Mouse (Mus musculus) midbrain, postnatal 0 days (tissue): ENCODE measurements around the gene Rab12. TPM values are rescaled to one million over a fixed set of nuclear protein-coding genes. Genes with fewer than 3 reads are reported as not detected.
A peak's percentile ranks its signal among the peaks of the same experiment; 100 is the strongest.
"Not testable (repeated sequence)": the region's sequence is repeated elsewhere in the genome, so short reads cannot be mapped to it uniquely, and the experiment has no call there.

Source experiments
- ATAC-seq: fragments of 200-750 bp; cut with Nextera tagmentation; 2 replicates; pipeline ENCODE4 v1.8.0; 2017; ENCODE audit warnings: moderate number of reproducible peaks, mild to moderate bottlenecking, moderate TSS enrichment, moderate library complexity; ENCODE audit not compliant: low FRiP score
- DNase-seq: peaks from one replicate; pipeline ENCODE4 v3.0.0-alpha.2; 2015; ENCODE audit warnings: low spot score
- H3K27ac ChIP-seq: fragments of 300-500 bp; sonication (generic); 2 replicates; pipeline ENCODE4 v1.5.1; 2014; ENCODE audit warnings: low read depth, mild to moderate bottlenecking, low read length, mixed read lengths
- H3K27me3 ChIP-seq: fragments of 300-500 bp; sonication (generic); 2 replicates; pipeline ENCODE4 v1.6.1; 2014; ENCODE audit warnings: low read length, control low read depth, mixed read lengths; ENCODE audit not compliant: insufficient read depth
- H3K36me3 ChIP-seq: fragments of 300-500 bp; sonication (generic); 2 replicates; pipeline ENCODE4 v1.6.1; 2014; ENCODE audit warnings: low read length, control low read depth, mixed read lengths; ENCODE audit not compliant: insufficient read depth
- H3K4me1 ChIP-seq: fragments of 300-500 bp; sonication (generic); 2 replicates; pipeline ENCODE4 v1.6.1; 2014; ENCODE audit warnings: mild to moderate bottlenecking, control low read depth, antibody characterized with exemption, low read length, mixed read lengths; ENCODE audit not compliant: insufficient read depth
- H3K4me2 ChIP-seq: fragments of 300-500 bp; sonication (generic); 2 replicates; pipeline ENCODE4 v1.6.1; 2014; ENCODE audit warnings: low read depth, mild to moderate bottlenecking, low read length, mixed read lengths; ENCODE audit not compliant: poor library complexity, severe bottlenecking
- H3K4me3 ChIP-seq: fragments of 300-500 bp; sonication (generic); 2 replicates; pipeline ENCODE4 v1.5.1; 2014; ENCODE audit warnings: low read depth, mild to moderate bottlenecking, low read length, moderate library complexity
- H3K9ac ChIP-seq: fragments of 300-500 bp; sonication (generic); replicated peaks from 2 replicates; pipeline ENCODE4 v1.6.1; 2014; ENCODE audit warnings: mild to moderate bottlenecking, low read length, moderate library complexity, mixed read lengths; ENCODE audit not compliant: poor library complexity, severe bottlenecking
- H3K9me3 ChIP-seq: fragments of 300-500 bp; sonication (generic); 2 replicates; pipeline ENCODE4 v1.6.1; 2016; ENCODE audit warnings: low read length, control low read depth
- CTCF ChIP-seq: IDR thresholded peaks from 2 replicates; pipeline ENCODE4 v1.5.1; 2016; ENCODE audit warnings: antibody characterized with exemption, mild to moderate bottlenecking
- WGBS: fragments of 180-500 bp; shearing (Covaris S2); extraction: QIAGEN DNeasy Blood & Tissue Kit; methylation state at CpG from one replicate; pipeline ENCODE4 v1.1.7; 2014; 5-methylcytosine and 5-hydroxymethylcytosine counted together
- polyA plus RNA-seq: library from polyadenylated mRNA; unstranded; fragments of >200 nt; fragmentation: Nextera tagmentation; extraction: Ambion mirVana; gene quantifications from 2 replicates; pipeline ENCODE4 v1.2.1, GENCODE M21; 2015
- total RNA-seq: library from RNA; depleted of rRNA; stranded (reverse); fragments of >200 nt; gene quantifications from 2 replicates; pipeline ENCODE4 v1.2.3, GENCODE M21; 2014

Gene Rab12
- total and polyA plus RNA-seq, 2 experiments from 2014 or later: 95.3 to 102 TPM

DNA sequence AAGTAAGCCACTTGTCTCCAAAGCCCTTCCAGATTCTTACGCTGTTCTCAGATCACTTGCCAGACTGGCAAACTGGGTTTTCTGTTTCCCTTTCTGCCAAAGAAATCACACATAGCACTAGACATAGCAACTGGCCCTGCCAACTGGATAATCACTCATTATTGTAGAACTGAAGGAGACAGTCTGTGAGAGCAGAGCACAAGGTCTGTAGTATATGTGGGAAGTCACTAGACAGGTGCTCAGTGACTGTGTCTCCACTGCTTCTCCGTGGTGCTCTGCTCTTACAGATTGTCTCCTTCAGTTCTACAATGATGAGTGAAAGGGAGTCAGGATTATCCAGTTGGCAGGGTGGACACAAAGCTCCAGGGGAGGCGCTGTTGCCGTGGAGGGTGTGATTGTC, 33.2 kb upstream of the Rab12 start:
- 79% methylated on average over 4 of the region's 4 CpGs for WGBS
- H3K9me3 ChIP-seq: no peaks in the 10 kb centered on the region
- DNase-seq (no peak), ATAC-seq (no peak)
- TF ChIP-seq CTCF: no peak
- H3K27me3 ChIP-seq: no peaks in the 10 kb centered on the region
- H3K9ac ChIP-seq: no peak overlapping the region
- H3K4me3 ChIP-seq: no peak overlapping the region
- no peaks in the 10 kb centered on the region for H3K36me3 ChIP-seq
- no peak overlapping the region for H3K27ac ChIP-seq
- H3K4me2 ChIP-seq: no peak overlapping the region
- H3K4me1 ChIP-seq: no peaks in the 10 kb centered on the region

DNA sequence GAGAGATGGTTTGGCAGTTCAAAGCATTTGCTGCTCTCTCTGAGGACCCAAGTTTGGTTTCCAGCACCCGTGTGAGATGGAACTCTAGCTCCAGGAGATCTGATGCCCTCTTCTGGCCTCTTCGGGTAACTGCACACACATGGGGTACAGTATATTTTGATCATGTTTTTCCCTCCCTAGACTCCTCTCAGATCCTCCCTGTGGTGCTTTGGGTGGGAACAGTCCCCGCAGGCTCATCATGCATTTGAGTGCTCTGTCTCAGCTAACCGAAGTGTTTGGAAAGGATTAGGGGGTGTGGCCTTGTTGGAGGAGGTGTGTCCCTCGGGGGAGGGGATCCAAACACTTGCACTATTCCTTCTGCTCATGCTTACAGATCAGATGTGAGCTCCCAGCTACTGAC, 31.0 kb upstream of the Rab12 start:
- ATAC-seq: no peak
- Histone ChIP-seq H3K9me3 (no peaks in the 10 kb centered on the region), H3K27me3 (no peaks in the 10 kb centered on the region)

DNA sequence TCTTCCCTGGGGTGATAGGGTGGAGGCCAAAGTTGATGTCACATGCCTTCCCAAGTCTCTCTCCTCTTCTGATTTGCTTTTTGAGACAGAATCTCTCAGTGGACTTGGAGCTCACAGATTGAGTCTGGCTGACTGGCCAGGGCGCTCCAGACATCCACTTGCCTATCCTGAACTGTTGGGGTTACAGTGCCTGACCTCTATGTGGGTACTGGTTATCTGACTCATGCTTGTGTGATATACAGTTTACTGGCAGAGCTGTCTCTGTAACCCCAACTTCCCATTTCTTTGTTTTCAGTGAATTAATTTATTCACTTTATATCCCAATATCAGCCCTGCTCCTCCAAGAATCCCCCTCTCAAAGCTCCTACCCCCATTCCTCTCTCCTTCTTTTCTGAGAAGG, 12.8 kb upstream of the Rab12 start:
- Histone ChIP-seq H3K27me3 (no peaks in the 10 kb centered on the region), H3K4me1 (no peaks in the 10 kb centered on the region), H3K4me3 (no peak overlapping the region), H3K27ac (no peak overlapping the region), H3K4me2 (no peak overlapping the region), H3K9me3 (peaks cover 3% of the 10 kb centered on the region; the same call in 1 of the 2 replicates), H3K36me3 (no peaks in the 10 kb centered on the region), H3K9ac (no peak overlapping the region)
- no peak for ATAC-seq
- 95% methylated on average over 1 of the region's 1 CpGs for WGBS
- no peak for TF ChIP-seq CTCF
- no peak for DNase-seq

More for the DNA sequence above, 31.0 kb upstream of the Rab12 start:
- Histone ChIP-seq H3K36me3 (no peaks in the 10 kb centered on the region), H3K4me2 (no peak overlapping the region), H3K4me1 (no peaks in the 10 kb centered on the region), H3K27ac (no peak overlapping the region), H3K9ac (no peak overlapping the region), H3K4me3 (no peak overlapping the region)
- WGBS: 90% methylated on average over 5 of the region's 5 CpGs
- no peak for TF ChIP-seq CTCF
- no peak for DNase-seq

DNA sequence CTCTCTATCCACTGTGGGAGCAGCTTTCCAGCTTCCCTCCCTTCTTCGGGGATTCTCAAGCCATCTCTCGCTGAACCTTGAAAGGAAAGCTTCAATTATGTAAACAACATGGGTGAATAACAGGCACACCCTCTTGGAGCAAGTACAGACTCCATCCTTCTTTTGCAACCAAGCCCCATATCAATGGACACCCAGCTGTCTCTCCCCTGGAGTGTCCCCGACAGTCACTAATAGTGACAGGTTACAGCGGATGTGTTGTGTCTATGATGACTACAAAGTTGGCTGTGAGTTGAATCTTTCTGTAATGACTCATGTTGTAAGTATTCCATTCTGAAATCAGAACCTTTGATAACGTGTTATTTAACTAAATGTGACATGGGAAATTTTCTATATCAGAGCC, 3.9 kb upstream of the Rab12 start:
- no peak overlapping the region for H3K4me3 ChIP-seq
- H3K27ac ChIP-seq: no peak overlapping the region
- no peaks in the 10 kb centered on the region for H3K27me3 ChIP-seq
- DNase-seq (no peak), ATAC-seq (no peak)
- H3K36me3 ChIP-seq: no peaks in the 10 kb centered on the region
- H3K9me3 ChIP-seq: no peaks in the 10 kb centered on the region
- H3K9ac ChIP-seq: no peak overlapping the region
- no peak overlapping the region for H3K4me2 ChIP-seq
- 79% methylated on average over 5 of the region's 5 CpGs for WGBS
- no peak for TF ChIP-seq CTCF
- H3K4me1 ChIP-seq: no peaks in the 10 kb centered on the region

DNA sequence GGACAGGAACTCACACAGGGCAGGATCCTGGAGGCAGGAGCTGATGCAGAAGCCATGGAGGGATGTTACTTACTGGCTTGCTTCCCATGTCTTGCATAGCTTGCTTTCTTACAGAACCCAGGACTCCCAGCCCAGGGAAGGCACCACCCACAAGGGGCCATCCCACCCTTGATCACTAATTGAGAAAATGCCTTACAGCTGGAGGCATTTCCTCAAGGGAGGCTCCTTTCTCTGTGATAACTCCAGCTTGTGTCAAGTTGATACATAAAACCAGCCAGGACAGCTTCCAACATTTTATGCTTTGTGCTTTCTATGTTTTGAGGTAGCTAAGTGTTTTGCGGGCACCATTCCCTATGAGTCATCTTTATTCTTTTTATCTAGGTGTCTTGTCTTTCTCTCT, 3.1 kb upstream of the Rab12 start:
- not testable (repeated sequence) for H3K9me3 ChIP-seq, DNase-seq, H3K36me3 ChIP-seq, H3K27me3 ChIP-seq, H3K4me2 ChIP-seq, H3K4me3 ChIP-seq, H3K4me1 ChIP-seq, H3K9ac ChIP-seq, ATAC-seq, H3K27ac ChIP-seq
- 96% methylated on average over 1 of the region's 1 CpGs for WGBS

DNA sequence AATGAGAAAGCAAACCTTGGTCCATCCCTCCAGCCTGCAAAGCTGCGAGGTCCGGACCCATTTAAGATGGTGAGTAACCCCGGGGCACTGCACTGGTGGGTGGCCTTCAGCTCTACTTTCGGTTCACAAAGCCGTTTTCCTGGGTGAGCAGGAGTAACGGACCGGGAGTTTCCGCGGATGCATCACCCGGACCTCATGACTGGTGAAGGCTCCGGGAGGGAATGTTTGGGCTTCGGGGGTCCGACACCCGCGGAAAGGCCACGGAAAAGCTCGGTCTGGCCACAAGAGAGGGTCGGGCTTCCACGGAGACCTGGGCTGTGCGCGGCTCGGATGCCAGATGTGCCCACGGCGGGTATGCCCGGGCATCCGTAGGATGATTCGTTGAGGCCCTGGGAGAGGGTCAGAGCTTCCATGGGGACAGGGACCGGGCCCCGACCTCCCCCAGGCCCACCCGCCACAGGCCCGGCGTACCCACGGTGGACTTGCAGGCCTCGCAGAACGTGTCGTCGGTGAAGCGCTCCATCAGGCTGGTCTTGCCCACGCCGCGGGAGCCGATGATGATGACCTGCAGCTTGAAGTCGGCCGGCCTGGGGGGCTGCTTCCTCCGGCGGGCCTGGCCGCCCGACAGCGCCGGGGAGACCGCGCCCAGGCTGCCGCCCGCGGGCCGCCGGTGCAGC, 514 bp downstream of the Rab12 start:
- no peak for TF ChIP-seq CTCF
- H3K36me3 ChIP-seq: peaks cover 7% of the 10 kb centered on the region; the same call in 1 of the 2 replicates
- DNase-seq (peak; percentile 10), ATAC-seq (peak; percentile 73)
- H3K4me1 ChIP-seq: 0 out of 2 replicates have a peak, but pooled peaks cover 3% of the 10 kb centered on the region
- no peaks in the 10 kb centered on the region for H3K27me3 ChIP-seq
- no peaks in the 10 kb centered on the region for H3K9me3 ChIP-seq
- under 1% methylated on average over 53 of the region's 57 CpGs for WGBS
- peak overlapping the region; percentile 100 for H3K4me3 ChIP-seq
- peak overlapping the region; percentile 97 for H3K9ac ChIP-seq
- H3K27ac ChIP-seq: peak overlapping the region; percentile 68
- peak overlapping the region; percentile 69 for H3K4me2 ChIP-seq
